Mouse (Mus musculus) brain, embryonic 14.5 days (tissue): ENCODE results near the gene Cnih3.

Experiments used
- CTCF ChIP-seq: fragments of 200-500 bp; IDR thresholded peaks from 2 replicates; pipeline ENCODE4 v1.5.1; 2012; ENCODE audit warnings: inconsistent platforms, mild to moderate bottlenecking, moderate library complexity, borderline replicate concordance; ENCODE audit not compliant: insufficient read depth, insufficient read length; ENCODE audit errors: extremely low read depth
- POLR2A ChIP-seq: fragments of 200-500 bp; IDR thresholded peaks from 2 replicates; pipeline ENCODE4 v1.6.1; 2012; ENCODE audit warnings: mild to moderate bottlenecking, inconsistent platforms, borderline replicate concordance; ENCODE audit not compliant: poor library complexity, insufficient read depth, insufficient read length, severe bottlenecking; ENCODE audit errors: extremely low read depth

DNA sequence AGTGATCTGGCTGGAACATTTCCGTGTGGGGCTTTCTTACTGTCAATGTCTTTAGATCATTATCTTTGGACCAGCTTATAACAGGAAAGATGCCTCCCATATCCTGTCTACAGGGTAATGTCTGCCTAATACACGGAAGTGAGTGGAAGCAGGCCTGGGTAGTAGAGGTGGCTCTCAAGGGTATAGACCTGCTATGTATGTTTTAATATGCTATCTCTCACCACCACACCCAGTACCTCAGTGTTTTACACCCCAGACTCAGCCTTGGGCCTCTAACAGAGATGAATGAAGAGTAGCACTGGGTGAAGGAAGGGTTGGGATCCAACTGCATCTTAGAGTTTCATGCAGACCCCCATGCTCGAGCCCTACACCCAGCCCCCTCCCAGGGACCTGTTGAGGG is 23.3 kb upstream of the Cnih3 start:
- no peak for TF ChIP-seq CTCF
- no peak for TF ChIP-seq POLR2A
